Mouse (Mus musculus) ovary, postnatal 10 days (tissue): ENCODE measurements around the gene Gm21870.
"Not testable (repeated sequence)": the region's sequence is repeated elsewhere in the genome, so short reads cannot be mapped to it uniquely, and the experiment has no call there.

Experiments used
- DNase-seq: peaks from one replicate; pipeline ENCODE4 v3.0.0; 2022; ENCODE audit warnings: low spot score

Gene Gm21870

GRCm38 (mm10) chrX:33986716-33987115, at the start of gene Gm21870:
TSS of gene Gm21870 (minus strand) at chrX:33986816.
- DNase-seq = not testable (repeated sequence)

- not testable (repeated sequence) for DNase-seq
Observed at GRCm38 (mm10) chrX:33956440-33956839, 30.2 kb downstream of the Gm21870 start, which contains the start of gene Btbd35f6. TSS of gene Btbd35f6 (minus strand) at chrX:33956540.
